Mouse (Mus musculus) testis, adult 2 months (tissue): ENCODE data around the gene Ngef. TPM values are rescaled to one million over a fixed set of nuclear protein-coding genes. Genes with fewer than 3 reads are reported as not detected.

Source experiments
- H3K27ac ChIP-seq: fragments of 200-500 bp; 2 replicates; pipeline ENCODE4 v1.5.1; 2012; ENCODE audit warnings: low read depth, low read length; ENCODE audit not compliant: control insufficient read depth, insufficient read depth
- H3K27me3 ChIP-seq: fragments of 200-500 bp; 2 replicates; pipeline ENCODE4 v1.6.1; 2012; ENCODE audit warnings: mild to moderate bottlenecking, low read length, moderate library complexity; ENCODE audit not compliant: control insufficient read depth, insufficient read depth
- H3K36me3 ChIP-seq: fragments of 200-500 bp; 2 replicates; pipeline ENCODE4 v1.6.1; 2012; ENCODE audit warnings: mild to moderate bottlenecking, low read length; ENCODE audit not compliant: control insufficient read depth, insufficient read depth
- H3K4me1 ChIP-seq: fragments of 200-500 bp; 2 replicates; pipeline ENCODE4 v1.6.1; 2012; ENCODE audit warnings: low read length; ENCODE audit not compliant: control insufficient read depth, insufficient read depth
- H3K4me3 ChIP-seq: fragments of 200-500 bp; 2 replicates; pipeline ENCODE4 v1.5.1; 2012; ENCODE audit warnings: low read depth, mild to moderate bottlenecking, low read length, moderate library complexity, mixed read lengths; ENCODE audit not compliant: control insufficient read depth
- CTCF ChIP-seq: fragments of 200-500 bp; IDR thresholded peaks from 2 replicates; pipeline ENCODE4 v1.5.1; 2012; ENCODE audit warnings: low read depth, mild to moderate bottlenecking, inconsistent platforms, low read length, moderate library complexity; ENCODE audit not compliant: control insufficient read depth, insufficient read depth, insufficient replicate concordance
- POLR2A ChIP-seq: fragments of 200-500 bp; IDR thresholded peaks from 2 replicates; pipeline ENCODE4 v1.6.1; 2012; ENCODE audit warnings: low read depth, mild to moderate bottlenecking, inconsistent platforms, low read length, moderate library complexity; ENCODE audit not compliant: control insufficient read depth
- polyA plus RNA-seq: library from polyadenylated mRNA; depleted of rRNA; stranded (reverse); fragments of >200 nt; gene quantifications from 2 replicates; pipeline ENCODE4 v1.2.3, GENCODE M21; 2012

Ngef gene
- polyA plus RNA-seq, 1 experiment, result 0.89 TPM

DNA sequence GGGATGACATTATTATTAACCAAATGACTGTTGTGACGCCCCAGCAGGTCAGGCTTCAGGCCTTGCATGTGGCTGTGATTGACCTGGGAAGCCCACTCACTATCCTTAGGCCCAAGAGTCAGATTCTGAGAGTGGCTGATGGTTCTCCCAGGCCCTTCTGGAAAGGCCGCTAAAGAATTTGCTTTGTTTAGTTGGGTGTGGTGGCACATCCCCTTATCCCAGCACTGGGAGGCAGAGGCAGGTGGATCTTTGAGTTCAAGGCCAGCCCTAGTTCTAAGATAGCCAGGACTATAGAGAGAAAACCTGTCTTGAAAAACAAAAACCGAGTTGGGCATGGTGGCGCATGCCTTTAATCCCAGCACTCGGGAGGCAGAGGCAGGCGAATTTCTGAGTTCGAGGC lies 48.6 kb downstream of the Ngef start:
- TF ChIP-seq POLR2A (no peak), CTCF (no peak)
- Histone ChIP-seq H3K27me3 (no peaks in the 10 kb centered on the region), H3K4me1 (no peaks in the 10 kb centered on the region), H3K4me3 (no peak overlapping the region), H3K27ac (no peak overlapping the region), H3K36me3 (no peaks in the 10 kb centered on the region)

DNA sequence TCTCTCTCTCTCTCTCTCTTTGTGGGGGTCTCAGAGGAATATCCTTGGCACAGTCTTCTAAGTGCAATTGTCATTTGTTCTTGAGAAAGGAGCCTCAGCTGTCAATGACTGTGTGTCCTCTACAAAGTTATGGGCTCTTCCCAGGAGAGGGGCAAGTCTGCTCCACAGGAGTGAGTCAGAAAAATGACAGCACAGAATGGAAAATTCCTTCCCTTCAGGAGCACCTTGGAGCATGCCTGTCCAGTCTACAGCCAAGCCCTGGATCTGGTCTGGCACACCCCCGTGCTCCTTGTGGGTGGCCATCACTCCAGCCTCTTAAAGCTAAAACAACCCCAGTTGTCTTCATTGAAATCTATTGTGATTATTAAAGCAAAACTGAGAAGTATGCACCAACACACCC lies 52.1 kb downstream of the Ngef start:
- H3K27me3 ChIP-seq, result no peaks in the 10 kb centered on the region
- TF ChIP-seq CTCF, result no peak
- TF ChIP-seq POLR2A, result no peak
- no peak overlapping the region for H3K4me3 ChIP-seq
- no peaks in the 10 kb centered on the region for H3K4me1 ChIP-seq
- no peaks in the 10 kb centered on the region for H3K36me3 ChIP-seq
- H3K27ac ChIP-seq, result no peak overlapping the region

DNA sequence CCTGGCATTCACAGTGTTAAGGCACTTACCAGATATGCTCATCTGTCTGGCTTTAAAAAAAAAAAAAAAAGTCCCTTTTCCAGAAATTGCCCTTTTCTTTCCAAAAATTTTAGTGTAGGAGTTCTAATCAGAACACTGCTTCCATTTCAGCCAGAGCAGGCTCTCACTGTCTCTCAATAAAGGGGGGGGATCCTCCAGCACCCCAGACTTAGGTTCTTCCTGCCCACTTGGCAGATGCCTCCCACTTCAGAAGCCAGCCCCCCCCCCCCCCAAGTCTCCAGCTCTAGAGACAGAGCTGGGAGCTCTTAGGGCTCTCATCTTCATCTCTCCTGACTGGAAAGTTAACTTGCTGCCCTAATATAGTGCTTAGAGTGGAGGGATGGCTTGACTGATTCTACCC lies 53.2 kb downstream of the Ngef start:
- H3K36me3 ChIP-seq, result no peaks in the 10 kb centered on the region
- no peak overlapping the region for H3K4me3 ChIP-seq
- TF ChIP-seq CTCF (no peak), POLR2A (no peak)
- no peaks in the 10 kb centered on the region for H3K4me1 ChIP-seq
- no peaks in the 10 kb centered on the region for H3K27me3 ChIP-seq
- H3K27ac ChIP-seq, result no peak overlapping the region

DNA sequence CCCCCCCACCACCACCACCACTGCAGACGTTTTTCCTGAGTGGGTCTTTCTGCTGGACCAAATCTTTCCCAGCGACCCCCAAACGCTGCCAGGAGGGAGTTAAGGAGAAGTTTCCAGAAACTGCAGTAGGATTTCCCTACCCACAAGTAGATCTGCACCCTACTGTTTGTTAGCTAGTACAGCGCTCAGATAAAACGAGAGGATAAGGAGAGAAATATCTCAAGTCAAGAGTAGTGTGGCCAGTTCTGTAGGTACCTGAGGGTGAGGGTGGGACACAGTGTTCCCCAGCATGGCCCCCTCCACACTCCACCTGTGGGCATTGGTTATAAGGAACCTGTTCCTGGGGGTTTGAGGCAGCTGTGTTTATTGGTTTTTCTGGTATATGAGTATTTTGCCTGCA lies 62.8 kb downstream of the Ngef start:
- no peak for TF ChIP-seq POLR2A
- H3K27ac ChIP-seq, result no peak overlapping the region
- peaks cover 19% of the 10 kb centered on the region for H3K4me1 ChIP-seq
- no peak overlapping the region for H3K4me3 ChIP-seq
- H3K36me3 ChIP-seq, result no peaks in the 10 kb centered on the region
- H3K27me3 ChIP-seq, result peaks cover 6% of the 10 kb centered on the region

- H3K36me3 ChIP-seq, result no peaks in the 10 kb centered on the region
- H3K4me1 ChIP-seq, result peaks cover 19% of the 10 kb centered on the region
- H3K27ac ChIP-seq, result no peak overlapping the region
- H3K27me3 ChIP-seq, result peaks cover 6% of the 10 kb centered on the region
- no peak for TF ChIP-seq POLR2A
- TF ChIP-seq CTCF, result no peak
- peak overlapping the region; percentile 82 for H3K4me3 ChIP-seq
Observed at GRCm38 (mm10) chr1:87510166-87510691, 63.4 kb downstream of the Ngef start.

DNA sequence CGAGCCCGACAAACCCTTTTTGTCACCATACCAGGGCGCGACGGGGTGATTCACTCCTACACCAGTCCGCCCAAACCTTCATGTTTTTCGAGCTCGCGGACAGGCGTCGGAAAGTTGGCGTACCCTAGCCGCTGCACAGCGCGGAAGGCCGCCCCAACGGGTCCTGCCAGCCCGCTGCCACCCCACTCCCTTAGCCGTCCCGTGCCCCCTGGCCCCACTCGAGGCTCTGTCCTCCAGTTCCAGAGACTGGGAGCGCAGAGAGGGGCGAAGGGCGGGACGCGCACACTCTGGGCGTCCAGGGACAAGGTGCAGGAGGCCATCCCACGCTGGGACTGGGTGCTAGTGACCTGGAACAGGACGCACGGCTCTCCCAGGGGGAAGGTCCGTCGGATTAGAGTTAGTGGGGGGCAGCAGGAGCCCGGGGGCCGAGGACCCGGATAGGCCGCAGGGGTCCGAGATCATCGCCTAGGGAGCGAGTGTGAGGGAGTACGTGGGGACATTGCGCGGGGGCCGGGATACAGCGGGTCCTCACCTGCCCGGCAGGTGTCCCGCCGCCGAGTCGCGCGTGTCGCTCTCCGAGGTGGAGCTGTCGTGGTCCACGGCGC lies 64.0 kb downstream of the Ngef start, which contains the start of gene Neu2:
TSS of gene Neu2 (plus strand) at position 329 of the 605 bp plus-strand sequence.
- H3K27ac ChIP-seq, result peak within 1 kb of the TSS; percentile 46; the same call in 1 of the 2 replicates
- peaks cover 19% of the 10 kb centered on the region for H3K4me1 ChIP-seq
- peaks cover 6% of the 10 kb centered on the region for H3K27me3 ChIP-seq
- TF ChIP-seq POLR2A (no peak), CTCF (no peak)
- H3K4me3 ChIP-seq, result peak within 1 kb of the TSS; percentile 82
- H3K36me3 ChIP-seq, result no peaks in the 10 kb centered on the region

DNA sequence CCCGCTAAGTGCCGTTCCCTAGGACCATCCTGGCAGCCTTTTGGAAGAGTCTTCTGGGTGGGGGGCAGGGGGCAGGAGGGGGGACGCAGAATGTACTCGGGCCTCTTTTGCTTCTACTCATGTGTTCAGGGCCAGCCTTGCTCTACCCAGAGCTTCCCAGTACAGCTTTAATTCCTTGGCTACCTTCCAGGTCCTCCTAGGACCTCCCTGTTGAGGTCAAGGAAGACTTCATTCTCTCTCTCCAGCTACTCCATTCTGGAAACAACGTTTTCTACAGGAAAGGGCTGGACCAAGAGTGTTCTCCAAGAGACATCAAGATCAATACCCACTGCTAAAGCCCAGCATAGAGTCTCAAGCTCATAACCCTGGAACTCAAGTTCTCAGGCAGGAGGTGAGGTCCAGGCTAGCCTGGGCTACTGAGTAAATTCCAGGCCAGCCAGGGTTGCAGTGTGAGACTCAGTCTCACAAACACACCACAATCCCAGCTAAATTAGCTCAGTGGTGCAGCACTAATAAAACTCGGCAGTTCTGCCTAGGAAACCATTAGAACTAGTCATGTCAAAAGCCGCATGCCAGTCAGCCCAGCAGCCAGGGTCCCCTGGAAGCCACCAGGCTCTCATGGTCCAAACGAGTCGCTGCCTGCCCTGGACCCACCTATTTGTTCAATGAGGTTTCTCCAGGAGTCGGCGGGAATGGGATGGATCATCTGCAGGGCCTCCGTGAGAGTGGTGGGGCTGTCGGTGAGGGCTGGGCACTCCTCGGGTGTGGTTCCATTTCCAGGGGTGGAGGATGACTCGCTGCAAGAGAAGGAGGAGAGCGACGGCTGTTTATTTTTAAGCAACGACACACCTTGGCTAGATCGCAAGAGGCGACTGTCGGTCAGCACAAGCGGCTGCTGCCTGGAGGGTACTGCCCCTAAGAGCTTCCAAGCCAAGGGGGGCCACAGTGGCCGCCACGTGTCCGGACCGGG lies 64.8 kb downstream of the Ngef start:
- Histone ChIP-seq H3K4me3 (peak overlapping the region; percentile 82), H3K27me3 (peaks cover 6% of the 10 kb centered on the region), H3K36me3 (no peaks in the 10 kb centered on the region), H3K27ac (peak overlapping the region; percentile 46; the same call in 1 of the 2 replicates), H3K4me1 (peaks cover 19% of the 10 kb centered on the region)
- TF ChIP-seq POLR2A (no peak), CTCF (no peak)
